Mouse (Mus musculus) brain, embryonic 14.5 days (tissue): ENCODE measurements around the gene Cnfn.

ENCODE experiments used
- CTCF ChIP-seq: fragments of 200-500 bp; IDR thresholded peaks from 2 replicates; pipeline ENCODE4 v1.5.1; 2012; ENCODE audit warnings: inconsistent platforms, mild to moderate bottlenecking, moderate library complexity, borderline replicate concordance; ENCODE audit not compliant: insufficient read depth, insufficient read length; ENCODE audit errors: extremely low read depth
- POLR2A ChIP-seq: fragments of 200-500 bp; IDR thresholded peaks from 2 replicates; pipeline ENCODE4 v1.6.1; 2012; ENCODE audit warnings: mild to moderate bottlenecking, inconsistent platforms, borderline replicate concordance; ENCODE audit not compliant: poor library complexity, insufficient read depth, insufficient read length, severe bottlenecking; ENCODE audit errors: extremely low read depth

DNA sequence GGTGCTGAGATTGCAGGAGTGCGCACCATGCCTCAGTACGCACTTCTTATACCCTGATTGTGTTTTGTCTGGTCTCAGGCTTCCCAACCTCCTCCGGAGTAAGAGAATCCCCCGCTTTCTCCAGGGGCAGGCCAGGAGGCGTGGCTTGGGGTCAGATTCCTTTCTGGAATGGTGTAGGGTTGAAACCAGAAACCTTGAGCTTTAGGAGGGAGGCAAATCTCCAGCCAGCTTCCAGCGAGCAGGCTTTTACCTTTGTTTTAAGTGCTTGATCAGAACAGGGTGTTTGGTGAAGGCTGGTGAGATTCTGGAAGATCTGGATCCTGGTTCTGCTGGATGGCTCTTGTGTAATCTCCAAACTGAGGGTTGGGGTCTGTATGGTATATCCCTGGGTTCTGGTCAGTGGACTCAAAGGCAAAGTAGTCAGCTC is 47.5 kb downstream of the Cnfn start:
- TF ChIP-seq CTCF (no peak), POLR2A (no peak)
